Mouse (Mus musculus) c-Kit-positive CD71-positive TER-119-negative erythroid progenitor cells, embryonic 14.5 days (primary cell): ENCODE measurements around the gene Obsl1.

Source experiments
- DNase-seq: peaks from one replicate; pipeline ENCODE4 v3.0.0-alpha.2; 2013; ENCODE audit warnings: low read depth

Obsl1 gene

GRCm38 (mm10) chr1:75505956-75506831 lies at the start of gene Obsl1:
Gene Obsl1 (minus strand): TSS chr1:75506452.
- DNase-seq = no peak

DNA sequence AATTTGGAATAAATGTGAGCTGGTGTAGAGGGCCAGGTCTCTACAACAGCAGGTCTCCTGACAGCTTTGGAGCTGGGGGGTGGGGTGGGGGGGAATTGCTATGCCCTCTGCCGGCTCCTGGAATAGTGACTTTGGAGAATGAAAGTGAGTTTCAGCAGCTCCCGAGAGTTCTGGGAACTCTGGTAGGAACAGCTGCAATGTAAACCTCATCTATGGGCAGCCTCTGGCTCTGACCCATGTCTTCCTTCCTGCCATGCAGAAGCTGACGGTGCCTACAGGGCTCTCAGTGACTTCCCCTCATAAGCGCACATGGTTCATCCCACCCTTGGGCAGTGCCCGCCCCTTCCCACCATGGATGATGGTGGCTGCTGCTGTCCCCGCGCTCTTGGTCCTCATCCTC lies 49.4 kb upstream of the Obsl1 start:
- DNase-seq = no peak

- no peak for DNase-seq
Measured at GRCm38 (mm10) chr1:75550586-75550985, 44.3 kb upstream of the Obsl1 start.

DNA sequence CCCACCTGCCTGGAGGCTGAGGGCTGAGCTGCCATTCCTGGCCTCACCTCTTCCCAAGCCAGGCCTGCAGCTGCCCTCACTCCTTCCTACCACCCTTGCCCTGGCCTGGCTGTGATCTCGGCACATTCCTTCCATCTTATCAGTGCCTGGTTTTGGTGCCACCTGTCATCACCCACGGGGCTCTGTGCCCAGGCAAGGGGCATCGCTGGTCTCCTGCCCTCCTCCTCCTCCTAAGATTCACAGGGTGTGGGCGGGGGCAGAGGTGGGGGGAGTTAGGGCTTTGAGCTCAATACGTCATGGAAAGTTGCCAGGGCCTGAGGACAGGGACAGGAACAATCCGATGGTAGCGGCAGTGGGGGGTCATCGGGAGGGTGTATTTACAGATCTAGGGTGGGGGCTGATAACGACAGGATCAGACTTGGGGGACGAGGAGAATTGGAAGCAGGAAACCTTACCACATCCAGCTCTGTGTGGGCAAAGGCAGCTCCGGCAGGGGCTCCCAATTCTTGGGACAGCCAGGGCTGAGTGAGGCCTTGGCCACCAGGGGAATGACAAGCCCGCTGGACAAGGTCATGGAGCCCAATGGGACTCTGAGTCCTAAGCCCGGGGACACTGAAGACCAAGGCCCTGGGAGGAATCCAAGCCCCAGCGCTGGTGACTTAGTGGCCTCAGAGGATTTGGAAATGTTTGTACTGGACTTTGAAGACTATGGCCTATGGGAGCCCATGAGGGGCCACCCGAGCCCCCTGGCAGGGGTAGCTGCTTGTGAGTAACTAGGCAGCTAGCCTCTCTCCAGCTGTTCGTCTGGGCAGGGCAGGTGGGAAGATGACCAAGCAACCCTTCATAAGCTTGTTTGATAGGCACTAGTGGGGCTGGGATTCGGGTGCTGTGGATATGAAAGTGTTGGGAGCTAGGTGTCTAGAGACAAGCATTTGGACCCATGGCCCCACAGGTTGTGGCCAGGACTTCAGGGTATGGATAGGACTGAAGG lies 43.3 kb upstream of the Obsl1 start:
- no peak for DNase-seq

GRCm38 (mm10) chr1:75548871-75549270 lies 42.6 kb upstream of the Obsl1 start:
- no peak for DNase-seq

DNA sequence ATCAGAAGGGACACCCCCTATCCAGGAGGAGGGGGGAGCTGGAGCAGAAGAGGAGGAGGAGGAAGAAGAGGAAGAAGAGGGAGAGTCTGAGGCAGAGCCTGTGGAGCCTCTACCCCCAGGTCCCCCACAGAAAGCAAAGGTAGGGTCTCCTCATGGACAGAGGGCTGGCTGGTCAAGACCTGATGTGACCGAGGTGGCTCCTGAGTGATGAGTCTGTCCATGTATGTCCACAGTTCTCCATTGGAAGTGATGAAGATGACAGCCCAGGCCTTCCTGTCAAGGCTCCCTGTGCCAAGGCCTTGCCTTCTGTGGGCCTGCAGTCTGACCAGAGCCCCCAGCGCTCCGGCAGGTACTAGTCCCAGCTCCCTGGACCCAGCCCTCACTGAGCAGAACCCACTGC lies 41.8 kb upstream of the Obsl1 start:
- DNase-seq = no peak

- DNase-seq = no peak
Measured at GRCm38 (mm10) chr1:75547351-75547750, 41.1 kb upstream of the Obsl1 start.

DNA sequence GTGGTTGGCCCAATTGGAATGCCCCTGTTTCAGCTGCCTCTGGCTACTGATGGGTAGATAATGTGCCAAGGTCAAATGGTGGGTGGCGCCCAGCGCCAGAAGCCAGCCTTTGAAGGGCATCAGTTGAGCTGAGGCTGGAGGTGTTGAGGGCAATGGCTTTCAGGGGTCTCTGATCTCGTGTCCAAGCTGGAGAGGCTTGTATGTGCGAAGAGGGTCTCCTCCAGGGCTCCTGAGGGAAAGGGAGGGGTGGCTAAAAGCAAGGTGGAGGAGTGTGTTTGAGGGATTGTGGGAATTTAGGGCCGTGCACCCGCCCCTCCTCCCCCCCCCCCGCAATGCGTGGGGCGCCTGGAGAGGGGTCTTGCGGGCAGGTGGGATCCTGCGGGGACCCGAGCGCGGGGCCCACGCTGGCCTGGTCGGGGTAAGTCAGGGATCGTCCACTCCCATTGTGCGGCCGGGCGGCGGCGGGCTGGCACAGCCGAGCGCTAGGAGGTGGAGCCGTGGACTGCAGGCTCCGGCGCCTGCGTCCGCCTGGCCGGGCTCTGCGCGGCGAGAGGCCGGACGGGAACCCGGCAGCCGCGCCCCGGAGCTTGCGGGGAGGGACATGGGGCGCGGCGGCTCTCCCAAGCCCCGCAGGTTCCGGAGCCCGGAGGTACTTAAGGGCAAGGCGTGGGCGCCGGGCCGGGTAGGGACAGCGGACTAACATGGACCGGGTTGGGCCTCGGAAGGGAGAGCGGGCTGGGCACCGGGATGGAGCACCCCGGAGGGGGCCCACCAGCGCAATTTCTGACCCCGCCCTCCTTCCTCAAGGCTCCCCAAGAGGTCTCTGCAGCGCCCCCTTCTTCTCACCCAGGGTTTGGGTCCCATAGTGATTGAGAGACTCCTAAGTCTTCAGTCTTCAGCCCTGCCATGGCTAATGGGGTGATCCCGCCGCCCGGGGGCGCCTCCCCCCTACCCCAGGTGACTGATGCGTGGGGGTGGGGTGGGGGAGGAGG lies 40.0 kb upstream of the Obsl1 start, which contains the start of gene Slc4a3:
TSS of gene Slc4a3 (plus strand) at position 302 of the 992 bp plus-strand sequence.
- DNase-seq = no peak

GRCm38 (mm10) chr1:75544351-75544750 lies 38.1 kb upstream of the Obsl1 start:
- no peak for DNase-seq

DNA sequence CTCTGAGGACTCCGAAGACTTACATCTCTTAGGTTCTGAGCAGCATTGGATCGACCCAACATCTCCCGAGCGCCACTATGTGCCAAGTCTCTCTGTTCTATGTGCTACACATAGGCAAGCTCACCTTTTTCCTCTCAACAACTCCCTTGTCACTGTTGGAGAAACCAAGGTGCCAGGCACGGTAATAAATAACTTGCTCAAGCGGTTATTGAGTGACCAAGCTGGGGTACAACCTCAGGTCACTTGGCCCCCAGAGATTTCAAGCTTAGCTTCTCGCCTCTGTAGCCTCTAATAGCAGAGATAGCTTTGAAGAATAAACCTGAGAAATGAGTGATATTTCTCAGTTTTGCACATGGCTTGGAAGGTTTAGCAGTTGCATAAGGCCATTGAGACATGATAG lies 35.2 kb upstream of the Obsl1 start:
- DNase-seq = no peak

DNA sequence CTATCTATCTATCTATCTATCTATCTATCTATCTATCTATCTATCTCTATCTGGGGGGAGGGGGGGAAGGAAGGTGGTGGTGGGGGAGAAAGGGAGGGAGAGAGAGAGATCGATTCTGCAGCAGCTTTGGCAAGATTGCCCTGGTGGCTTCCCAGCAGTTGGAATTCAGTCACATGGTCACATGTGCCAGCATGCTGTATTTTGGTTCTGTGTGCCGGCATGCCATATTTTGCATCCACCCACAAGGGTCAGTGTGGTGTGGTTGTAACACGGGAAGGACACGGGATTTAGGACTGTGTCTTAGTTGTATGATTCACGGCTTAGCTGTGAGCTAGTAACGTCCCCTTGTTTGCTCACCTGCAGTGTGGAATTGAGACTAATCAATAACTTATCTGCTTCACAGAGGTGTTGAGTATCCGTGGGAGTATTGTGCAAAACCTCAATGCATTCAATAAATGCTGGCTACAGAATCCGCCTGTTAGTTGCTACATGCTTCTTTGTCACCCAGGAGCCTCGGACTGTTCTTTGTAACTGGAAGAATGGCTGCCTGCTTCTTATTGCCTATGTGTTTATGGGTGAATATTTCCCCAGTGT lies 32.4 kb upstream of the Obsl1 start:
- no peak for DNase-seq

GRCm38 (mm10) chr1:75537587-75537986 lies 31.3 kb upstream of the Obsl1 start:
- no peak for DNase-seq

GRCm38 (mm10) chr1:75533325-75534252 lies 27.3 kb upstream of the Obsl1 start:
- DNase-seq = no peak

- DNase-seq = no peak
Measured at GRCm38 (mm10) chr1:75532280-75533172, 26.3 kb upstream of the Obsl1 start.

GRCm38 (mm10) chr1:75530546-75530945 lies 24.3 kb upstream of the Obsl1 start:
- no peak for DNase-seq

GRCm38 (mm10) chr1:75524679-75525078 lies 18.4 kb upstream of the Obsl1 start:
- DNase-seq = no peak

DNA sequence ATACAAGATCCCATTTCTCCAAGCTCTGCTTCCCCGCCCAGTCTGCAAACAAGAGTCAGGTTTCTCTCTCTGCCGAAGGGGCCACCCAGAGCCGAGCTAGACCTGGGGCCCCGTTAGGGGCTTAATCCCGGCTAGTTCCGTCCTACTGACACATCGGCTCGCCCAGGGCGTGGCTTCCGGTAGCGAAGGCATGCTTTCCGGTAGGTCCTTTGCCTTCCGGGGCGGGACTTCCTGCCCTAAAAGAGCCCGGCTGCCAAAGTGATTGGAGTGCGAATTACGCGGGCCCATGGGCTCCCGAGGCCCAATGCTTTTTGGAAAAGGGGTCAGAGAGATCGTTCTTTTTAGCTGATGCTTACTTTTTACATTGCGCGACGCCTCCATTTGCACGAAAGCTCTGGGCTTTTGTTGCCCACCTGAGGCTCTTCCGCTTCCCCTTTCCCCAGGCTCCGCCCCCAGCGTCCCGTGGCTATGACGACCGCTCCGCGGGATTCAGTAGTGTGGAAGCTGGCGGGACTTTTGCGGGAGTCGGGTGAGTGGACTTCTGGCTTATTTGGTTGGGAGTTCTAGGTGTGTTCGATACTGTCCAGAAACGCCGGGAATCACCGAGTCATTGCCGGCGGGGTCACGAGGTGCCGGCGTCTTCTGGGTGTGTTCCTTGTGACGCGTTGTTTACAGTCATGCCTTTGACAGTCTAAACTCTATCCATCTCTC lies 15.2 kb upstream of the Obsl1 start, which contains the start of gene Stk11ip:
TSS of gene Stk11ip (plus strand) at position 209 of the 711 bp plus-strand sequence.
- peak; percentile 95 for DNase-seq

GRCm38 (mm10) chr1:75519576-75519975 lies 13.3 kb upstream of the Obsl1 start:
- no peak for DNase-seq
